Mouse (Mus musculus): Measurements from ENCODE around the gene Mto1.

GRCm38 (mm10) chr9:78503223-78504079, 55.4 kb downstream of the Mto1 start:
- TF ChIP-seq CTCF (IDR thresholded peaks at IDR 0.05; ENCODE audit: control insufficient read depth, insufficient read depth, insufficient replicate concordance, low read depth, low read length) (no peak), POLR2A (IDR thresholded peaks at IDR 0.05; ENCODE audit: control insufficient read depth, low read depth, low read length) (no peak)

All from testis, adult 2 months (tissue).